Mouse (Mus musculus) thymus, adult 2 months (tissue): Measurements from ENCODE around the gene Krt12.

ENCODE experiments used
- CTCF ChIP-seq: fragments of 200-500 bp; IDR thresholded peaks from 2 replicates; pipeline ENCODE4 v1.5.1; 2012; ENCODE audit warnings: mild to moderate bottlenecking, control low read depth, low read length, moderate library complexity, borderline replicate concordance; ENCODE audit not compliant: control insufficient read depth, poor library complexity, insufficient read depth; ENCODE audit errors: extremely low read depth
- POLR2A ChIP-seq: fragments of 200-500 bp; IDR thresholded peaks from 2 replicates; pipeline ENCODE4 v1.6.1; 2012; ENCODE audit warnings: mild to moderate bottlenecking, low read length, control low read depth, moderate library complexity; ENCODE audit not compliant: control insufficient read depth, poor library complexity, insufficient read depth; ENCODE audit errors: extremely low read depth

- TF ChIP-seq CTCF (no peak), POLR2A (no peak)
Observed at GRCm38 (mm10) chr11:99416902-99417301, 5.2 kb downstream of the Krt12 start.
